Mouse (Mus musculus) ovary, adult 18-20 months (tissue): ENCODE results near the gene Sergef.
"Not testable (repeated sequence)": the region's sequence is repeated elsewhere in the genome, so short reads cannot be mapped to it uniquely, and the experiment has no call there.

Experiments
- DNase-seq: peaks from one replicate; pipeline ENCODE4 v3.0.0; 2022; ENCODE audit warnings: low spot score, mixed read lengths

The Sergef gene

GRCm38 (mm10) chr7:46575897-46576296, 63.7 kb downstream of the Sergef start:
- no peak for DNase-seq

- DNase-seq, result no peak
Measured at GRCm38 (mm10) chr7:46572803-46573594, 66.6 kb downstream of the Sergef start.

- DNase-seq, result not testable (repeated sequence)
Measured at GRCm38 (mm10) chr7:46569509-46569908, 70.1 kb downstream of the Sergef start.

- no peak for DNase-seq
Measured at GRCm38 (mm10) chr7:46566318-46567007, 73.1 kb downstream of the Sergef start.

- no peak for DNase-seq
Measured at GRCm38 (mm10) chr7:46565374-46565773, 74.2 kb downstream of the Sergef start.

GRCm38 (mm10) chr7:46563801-46564200, 75.8 kb downstream of the Sergef start:
- no peak for DNase-seq

GRCm38 (mm10) chr7:46560061-46560460, 79.5 kb downstream of the Sergef start:
- DNase-seq, result no peak

GRCm38 (mm10) chr7:46559643-46560042, 80.0 kb downstream of the Sergef start:
- peak; percentile 19 for DNase-seq

- DNase-seq, result no peak
Measured at GRCm38 (mm10) chr7:46559006-46559405, 80.6 kb downstream of the Sergef start.

- no peak for DNase-seq
Measured at GRCm38 (mm10) chr7:46557996-46558395, 81.6 kb downstream of the Sergef start.

- DNase-seq, result no peak
Measured at GRCm38 (mm10) chr7:46557387-46557786, 82.2 kb downstream of the Sergef start.

- no peak for DNase-seq
Measured at GRCm38 (mm10) chr7:46556358-46557118, 83.1 kb downstream of the Sergef start.

GRCm38 (mm10) chr7:46555731-46556130, 83.9 kb downstream of the Sergef start:
- DNase-seq, result no peak

- DNase-seq, result no peak
Measured at GRCm38 (mm10) chr7:46554855-46555254, 84.8 kb downstream of the Sergef start.

- no peak for DNase-seq
Measured at GRCm38 (mm10) chr7:46554003-46554402, 85.6 kb downstream of the Sergef start.

GRCm38 (mm10) chr7:46551935-46552752, 87.5 kb downstream of the Sergef start:
- DNase-seq, result no peak

- DNase-seq, result no peak
Measured at GRCm38 (mm10) chr7:46551173-46551572, 88.4 kb downstream of the Sergef start.

GRCm38 (mm10) chr7:46548124-46548523, 91.5 kb downstream of the Sergef start:
- DNase-seq, result no peak

GRCm38 (mm10) chr7:46547642-46548041, 92.0 kb downstream of the Sergef start:
- no peak for DNase-seq

GRCm38 (mm10) chr7:46546539-46546938, 93.1 kb downstream of the Sergef start:
- DNase-seq, result no peak

- no peak for DNase-seq
Measured at GRCm38 (mm10) chr7:46544195-46544641, 95.4 kb downstream of the Sergef start.

GRCm38 (mm10) chr7:46542117-46542516, 97.5 kb downstream of the Sergef start:
- no peak for DNase-seq
